Mouse (Mus musculus): ENCODE data around the gene Eea1.

DNA sequence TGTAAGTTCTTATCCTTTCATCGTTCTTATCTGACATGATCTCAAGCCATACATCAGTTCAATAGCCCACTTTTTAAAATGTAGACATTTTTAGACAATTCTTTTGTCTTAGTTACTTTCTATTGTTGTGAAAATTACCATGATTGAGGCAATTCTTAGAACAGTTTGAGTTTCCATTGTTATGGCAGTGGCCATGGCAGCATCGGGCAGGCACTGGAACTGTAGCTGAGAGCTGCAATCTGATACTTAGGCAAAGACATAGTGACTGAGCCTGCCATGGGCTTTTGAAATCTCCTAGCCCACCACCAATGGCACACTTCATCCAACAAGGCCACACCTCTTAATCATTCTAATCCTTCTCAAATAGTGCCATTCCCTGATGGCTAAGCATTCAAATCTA, 36.3 kb downstream of the Eea1 start:
- no peak for TF ChIP-seq CTCF (conservative IDR thresholded peaks at IDR 0.05; ENCODE audit: low read length)
- TF ChIP-seq POU5F1 (IDR thresholded peaks at IDR 0.05; ENCODE audit: borderline replicate concordance, low read length) = no peak
